11 mouse cellular contexts compared by ENCODE assay signal in genomic region chr17:35106522-35106921, GRCm38 (mm10). TPM values are rescaled to one million over a fixed set of nuclear protein-coding genes. Genes with fewer than 3 reads are reported as not detected.
A peak's percentile ranks its signal among the peaks of the same experiment; 100 is the strongest.
DNase-seq lines count a peak whose midpoint lies in the region; ATAC-seq and TF ChIP-seq lines count a peak whose summit lies in the region.
"Had no signal": no experiment of that assay in that cellular context is flagged by ENCODE, and none has a peak within 500 bp of the region (broad histone marks: within the 10 kb centered on the region; RNA-seq: fewer than 3 reads in every experiment).

No protein-coding gene starts in this region.

- TF ChIP-seq CTCF in cerebellum, adult 2 months (IDR thresholded peaks at IDR 0.05; ENCODE audit: borderline replicate concordance, insufficient read depth, low read depth, low read length): no peak
- no peak for TF ChIP-seq CTCF in liver, postnatal 0 days (IDR thresholded peaks at IDR 0.05; ENCODE audit: low read depth)

- H3K27ac ChIP-seq in cerebellum, adult 2 months (ENCODE audit: insufficient read depth, low read length): peak overlapping the region; percentile 62; the same call in 1 of the 2 replicates
- no peak overlapping the region for H3K27ac ChIP-seq in liver, embryonic 13.5 days
- no peak overlapping the region for H3K27ac ChIP-seq in liver, postnatal 0 days (ENCODE audit: low read depth)
- H3K27ac ChIP-seq in forebrain, embryonic 11.5 days (ENCODE audit: low read depth, low read length): no peak overlapping the region
- no peak overlapping the region for H3K27ac ChIP-seq in midbrain, embryonic 12.5 days (replicated peaks)

- peaks cover 23% of the 10 kb centered on the region for H3K36me3 ChIP-seq in liver, embryonic 13.5 days
- peaks cover 10% of the 10 kb centered on the region for H3K36me3 ChIP-seq in liver, postnatal 0 days (replicated peaks; ENCODE audit: insufficient read depth, low read length)
- H3K36me3 ChIP-seq in forebrain, embryonic 11.5 days (ENCODE audit: control insufficient read depth, insufficient read depth, low read length): peaks cover 7% of the 10 kb centered on the region
- H3K36me3 ChIP-seq in midbrain, embryonic 12.5 days: peaks cover 23% of the 10 kb centered on the region

- no peak overlapping the region for H3K4me3 ChIP-seq in cerebellum, adult 2 months (replicated peaks; ENCODE audit: insufficient read depth, low read depth, low read length)
- H3K4me3 ChIP-seq in liver, embryonic 13.5 days (replicated peaks): no peak overlapping the region
- H3K4me3 ChIP-seq in liver, postnatal 0 days (ENCODE audit: low read depth, low read length): no peak overlapping the region
- no peak overlapping the region for H3K4me3 ChIP-seq in forebrain, embryonic 11.5 days (ENCODE audit: low read depth, low read length)
- H3K4me3 ChIP-seq in midbrain, embryonic 12.5 days: 0 out of 2 replicates have a peak overlapping the region, but pooled peaks have one; percentile 17
- H3K4me3 ChIP-seq: myocyte had no signal

- no peak for ATAC-seq in liver, embryonic 13.5 days (ENCODE audit: low read depth)
- no peak for ATAC-seq in liver, postnatal 0 days
- no peak for ATAC-seq in forebrain, embryonic 11.5 days (replicated peaks; ENCODE audit: low FRiP score)
- no peak for ATAC-seq in midbrain, embryonic 12.5 days (ENCODE audit: low FRiP score, low read depth)

- H3K9ac ChIP-seq in liver, embryonic 13.5 days: peak overlapping the region; percentile 67; the same call in 1 of the 2 replicates
- no peak overlapping the region for H3K9ac ChIP-seq in liver, postnatal 0 days (replicated peaks)
- peak overlapping the region; percentile 53; the same call in 1 of the 2 replicates for H3K9ac ChIP-seq in forebrain, embryonic 11.5 days (ENCODE audit: low read length)
- no peak overlapping the region for H3K9ac ChIP-seq in midbrain, embryonic 12.5 days (replicated peaks)

- no peak overlapping the region for H3K4me2 ChIP-seq in liver, embryonic 13.5 days
- no peak overlapping the region for H3K4me2 ChIP-seq in liver, postnatal 0 days (ENCODE audit: low read depth, low read length)
- peak overlapping the region; percentile 33; the same call in 1 of the 2 replicates for H3K4me2 ChIP-seq in forebrain, embryonic 11.5 days (ENCODE audit: low read depth, low read length, severe bottlenecking)
- no peak overlapping the region for H3K4me2 ChIP-seq in midbrain, embryonic 12.5 days (replicated peaks)

- WGBS in cerebellum, adult 2 months: 65% methylated on average over 3 of the region's 3 CpGs
- WGBS in liver, embryonic 13.5 days (ENCODE audit: insufficient replicate concordance): 53% methylated on average over 3 of the region's 3 CpGs
- 65% methylated on average over 3 of the region's 3 CpGs for WGBS in liver, postnatal 0 days (ENCODE audit: insufficient replicate concordance)
- WGBS in forebrain, embryonic 11.5 days: 71% methylated on average over 3 of the region's 3 CpGs
- WGBS in midbrain, embryonic 12.5 days: 65% methylated on average over 3 of the region's 3 CpGs

- peaks cover 41% of the 10 kb centered on the region for H3K4me1 ChIP-seq in cerebellum, adult 2 months (ENCODE audit: control insufficient read depth, insufficient read depth, low read length)
- H3K4me1 ChIP-seq in liver, embryonic 13.5 days (replicated peaks): peaks cover 49% of the 10 kb centered on the region
- H3K4me1 ChIP-seq in liver, postnatal 0 days (ENCODE audit: insufficient read depth): peaks cover 38% of the 10 kb centered on the region
- H3K4me1 ChIP-seq in forebrain, embryonic 11.5 days (replicated peaks; ENCODE audit: control insufficient read depth, insufficient read depth, low read length): no peaks in the 10 kb centered on the region
- H3K4me1 ChIP-seq in midbrain, embryonic 12.5 days: peaks cover 10% of the 10 kb centered on the region

- no peaks in the 10 kb centered on the region for H3K27me3 ChIP-seq in cerebellum, adult 2 months (ENCODE audit: control insufficient read depth, insufficient read depth, low read length)
- H3K27me3 ChIP-seq in liver, embryonic 13.5 days: no peaks in the 10 kb centered on the region
- no peaks in the 10 kb centered on the region for H3K27me3 ChIP-seq in liver, postnatal 0 days (ENCODE audit: insufficient read depth, low read length)
- H3K27me3 ChIP-seq in forebrain, embryonic 11.5 days (ENCODE audit: control insufficient read depth, insufficient read depth, low read length): no peaks in the 10 kb centered on the region
- no peaks in the 10 kb centered on the region for H3K27me3 ChIP-seq in midbrain, embryonic 12.5 days

- TF ChIP-seq EP300 in liver, postnatal 0 days (IDR thresholded peaks at IDR 0.05; ENCODE audit: low read depth): no peak

- TF ChIP-seq POLR2A in cerebellum, adult 2 months (IDR thresholded peaks at IDR 0.05; ENCODE audit: borderline replicate concordance, insufficient read depth, low read length): no peak

- DNase-seq in cerebellum, adult 2 months: no peak
- DNase-seq in cerebellum, adult 18-20 months: no peak
- no peak for DNase-seq in liver, embryonic 13.5 days
- DNase-seq in liver, postnatal 0 days: no peak
- DNase-seq in forebrain, embryonic 11.5 days (ENCODE audit: low spot score): no peak
- DNase-seq in layer of hippocampus, adult 11-12 months (ENCODE audit: low spot score): no peak
- no peak for DNase-seq in right cerebral cortex, adult 2 months (ENCODE audit: low spot score in 2 of 2)
- DNase-seq: heart, adult 11 months had no signal

- H3K9me3 ChIP-seq in liver, embryonic 13.5 days (replicated peaks): no peaks in the 10 kb centered on the region
- H3K9me3 ChIP-seq in liver, postnatal 0 days (ENCODE audit: low read length): no peaks in the 10 kb centered on the region
- H3K9me3 ChIP-seq in forebrain, embryonic 11.5 days (ENCODE audit: control insufficient read depth, low read length): no peaks in the 10 kb centered on the region
- H3K9me3 ChIP-seq in midbrain, embryonic 12.5 days: no peaks in the 10 kb centered on the region

RNA-seq across cellular contexts. Expression of gene Ly6g5c, which starts 1.6 kb away (rescaled TPM):
- polyA plus RNA-seq in cerebellum, adult 2 months (2012; rRNA removed): 0.28 TPM in 1 of 2 replicates, not detected in the other
- not detected in 2 replicates for polyA plus RNA-seq in liver, embryonic 13.5 days (2015; fragmentation: Nextera tagmentation; extraction: Ambion mirVana)
- polyA plus RNA-seq in liver, postnatal 0 days (2015; fragmentation: Nextera tagmentation; extraction: Ambion mirVana): not detected in 2 replicates
- not detected in 2 replicates for polyA plus RNA-seq in forebrain, embryonic 11.5 days (2014; fragmentation: Nextera tagmentation; extraction: Ambion mirVana)
- not detected in 2 replicates for polyA plus RNA-seq in midbrain, embryonic 12.5 days (2016; fragmentation: Nextera tagmentation; extraction: Ambion mirVana)
- polyA plus RNA-seq: limb, embryonic 11.5 days; myocyte had no signal

RNA-seq across cellular contexts. Expression of gene Ly6g5b, which starts 8.7 kb away (rescaled TPM):
- polyA plus RNA-seq in cerebellum, adult 2 months (2012; rRNA removed): 2.2 and 3.4 TPM in 2 replicates
- polyA plus RNA-seq in liver, embryonic 13.5 days (2015; fragmentation: Nextera tagmentation; extraction: Ambion mirVana): 0.21 and 0.28 TPM in 2 replicates
- polyA plus RNA-seq in liver, postnatal 0 days (2015; fragmentation: Nextera tagmentation; extraction: Ambion mirVana): 0.32 and 0.67 TPM in 2 replicates
- 1.4 and 1.9 TPM in 2 replicates for polyA plus RNA-seq in forebrain, embryonic 11.5 days (2014; fragmentation: Nextera tagmentation; extraction: Ambion mirVana)
- polyA plus RNA-seq in midbrain, embryonic 12.5 days (2016; fragmentation: Nextera tagmentation; extraction: Ambion mirVana): 1.0 and 1.5 TPM in 2 replicates

RNA-seq across cellular contexts. Expression of gene Gpank1, which starts 14.7 kb away (rescaled TPM):
- 32.7 TPM in 2 replicates for polyA plus RNA-seq in cerebellum, adult 2 months (2012; rRNA removed)
- polyA plus RNA-seq in liver, embryonic 13.5 days (2015; fragmentation: Nextera tagmentation; extraction: Ambion mirVana): 14.1 and 14.8 TPM in 2 replicates
- polyA plus RNA-seq in liver, postnatal 0 days (2015; fragmentation: Nextera tagmentation; extraction: Ambion mirVana): 8.1 and 9.6 TPM in 2 replicates
- 29.5 and 33.7 TPM in 2 replicates for polyA plus RNA-seq in forebrain, embryonic 11.5 days (2014; fragmentation: Nextera tagmentation; extraction: Ambion mirVana)
- polyA plus RNA-seq in midbrain, embryonic 12.5 days (2016; fragmentation: Nextera tagmentation; extraction: Ambion mirVana): 22.2 and 26.4 TPM in 2 replicates

RNA-seq across cellular contexts. Expression of gene Csnk2b, which starts 15.3 kb away (rescaled TPM):
- polyA plus RNA-seq in cerebellum, adult 2 months (2012; rRNA removed): 231 TPM in 2 replicates
- polyA plus RNA-seq in liver, embryonic 13.5 days (2015; fragmentation: Nextera tagmentation; extraction: Ambion mirVana): 176 and 182 TPM in 2 replicates
- 120 and 131 TPM in 2 replicates for polyA plus RNA-seq in liver, postnatal 0 days (2015; fragmentation: Nextera tagmentation; extraction: Ambion mirVana)
- 296 and 297 TPM in 2 replicates for polyA plus RNA-seq in forebrain, embryonic 11.5 days (2014; fragmentation: Nextera tagmentation; extraction: Ambion mirVana)
- 279 TPM in 2 replicates for polyA plus RNA-seq in midbrain, embryonic 12.5 days (2016; fragmentation: Nextera tagmentation; extraction: Ambion mirVana)

RNA-seq across cellular contexts. Expression of gene Abhd16a, which starts 17.5 kb away (rescaled TPM):
- polyA plus RNA-seq in cerebellum, adult 2 months (2012; rRNA removed): 337 and 394 TPM in 2 replicates
- 51.0 and 54.9 TPM in 2 replicates for polyA plus RNA-seq in liver, embryonic 13.5 days (2015; fragmentation: Nextera tagmentation; extraction: Ambion mirVana)
- polyA plus RNA-seq in liver, postnatal 0 days (2015; fragmentation: Nextera tagmentation; extraction: Ambion mirVana): 47.3 and 49.3 TPM in 2 replicates
- polyA plus RNA-seq in forebrain, embryonic 11.5 days (2014; fragmentation: Nextera tagmentation; extraction: Ambion mirVana): 52.6 and 53.8 TPM in 2 replicates
- 69.0 and 72.3 TPM in 2 replicates for polyA plus RNA-seq in midbrain, embryonic 12.5 days (2016; fragmentation: Nextera tagmentation; extraction: Ambion mirVana)

Comparison
In these comparisons a context has a peak if more than half of its experiments do, and no peak if none do; other contexts are left out.
1. H3K9ac ChIP-seq: peak in liver, embryonic 13.5 days (single experiment) and forebrain, embryonic 11.5 days (single experiment); none in liver, postnatal 0 days (single experiment) and midbrain, embryonic 12.5 days (single experiment).